Comparison of ENCODE assay signal across 23 mouse cellular contexts in genomic region chr19:18034225-18034624, GRCm38 (mm10).
A peak's percentile ranks its signal among the peaks of the same experiment; 100 is the strongest.
DNase-seq lines count a peak whose midpoint lies in the region; ATAC-seq and TF ChIP-seq lines count a peak whose summit lies in the region.
"Had no signal": no experiment of that assay in that cellular context is flagged by ENCODE, and none has a peak within 500 bp of the region (broad histone marks: within the 10 kb centered on the region; RNA-seq: fewer than 3 reads in every experiment).

No protein-coding gene starts in this region.

- H3K9me3 ChIP-seq in kidney, embryonic 14.5 days (ENCODE audit: control insufficient read depth, low read length) = no peaks in the 10 kb centered on the region
- no peaks in the 10 kb centered on the region for H3K9me3 ChIP-seq in kidney, postnatal 0 days (replicated peaks; ENCODE audit: low read length)
- H3K9me3 ChIP-seq in kidney, embryonic 15.5 days (replicated peaks) = no peaks in the 10 kb centered on the region
- H3K9me3 ChIP-seq in lung, embryonic 14.5 days (ENCODE audit: low read depth, low read length) = no peaks in the 10 kb centered on the region
- H3K9me3 ChIP-seq: embryonic facial prominence, embryonic 13.5 days; embryonic facial prominence, embryonic 15.5 days; forebrain, embryonic 10.5 days; forebrain, embryonic 12.5 days had no signal

- no peaks in the 10 kb centered on the region for H3K4me1 ChIP-seq in kidney, embryonic 14.5 days (ENCODE audit: control insufficient read depth, insufficient read depth, low read length)
- no peaks in the 10 kb centered on the region for H3K4me1 ChIP-seq in kidney, postnatal 0 days (replicated peaks; ENCODE audit: insufficient read depth, low read length)
- no peaks in the 10 kb centered on the region for H3K4me1 ChIP-seq in kidney, embryonic 15.5 days
- no peaks in the 10 kb centered on the region for H3K4me1 ChIP-seq in lung, embryonic 14.5 days (ENCODE audit: insufficient read depth)
- H3K4me1 ChIP-seq: embryonic facial prominence, embryonic 13.5 days; embryonic facial prominence, embryonic 15.5 days; forebrain, embryonic 10.5 days; forebrain, embryonic 12.5 days had no signal

- H3K9ac ChIP-seq in kidney, embryonic 14.5 days (ENCODE audit: low read depth, low read length) = no peak overlapping the region
- H3K9ac ChIP-seq in kidney, postnatal 0 days (ENCODE audit: low read depth, low read length) = no peak overlapping the region
- H3K9ac ChIP-seq in kidney, embryonic 15.5 days = no peak overlapping the region
- H3K9ac ChIP-seq in lung, embryonic 14.5 days = no peak overlapping the region
- H3K9ac ChIP-seq: embryonic facial prominence, embryonic 13.5 days; embryonic facial prominence, embryonic 15.5 days; forebrain, embryonic 12.5 days had no signal

- ATAC-seq in kidney, embryonic 14.5 days (ENCODE audit: low FRiP score, low TSS enrichment) = peak; percentile 57; the same call in 1 of the 2 replicates
- no peak for ATAC-seq in kidney, postnatal 0 days (replicated peaks; ENCODE audit: low FRiP score, low read depth)
- no peak for ATAC-seq in kidney, embryonic 15.5 days (replicated peaks; ENCODE audit: low FRiP score)
- no peak for ATAC-seq in lung, embryonic 14.5 days (ENCODE audit: insufficient read depth)
- ATAC-seq: forebrain, embryonic 14.5 days; forebrain, embryonic 16.5 days had no signal

- TF ChIP-seq CTCF in kidney, postnatal 0 days (IDR thresholded peaks at IDR 0.05; ENCODE audit: low read depth) = no peak
- TF ChIP-seq CTCF in lung, embryonic 14.5 days (IDR thresholded peaks at IDR 0.05; ENCODE audit: low read depth) = no peak

- no peak overlapping the region for H3K4me3 ChIP-seq in kidney, embryonic 14.5 days (ENCODE audit: low read length)
- no peak overlapping the region for H3K4me3 ChIP-seq in kidney, postnatal 0 days (replicated peaks; ENCODE audit: low read depth, low read length)
- no peak overlapping the region for H3K4me3 ChIP-seq in kidney, embryonic 15.5 days (replicated peaks)
- H3K4me3 ChIP-seq in lung, embryonic 14.5 days (ENCODE audit: low read depth, low read length) = no peak overlapping the region
- H3K4me3 ChIP-seq: embryonic facial prominence, embryonic 13.5 days; embryonic facial prominence, embryonic 15.5 days; erythroblast, embryonic 14.5 days; forebrain, embryonic 10.5 days; forebrain, embryonic 12.5 days had no signal

- no peaks in the 10 kb centered on the region for H3K27me3 ChIP-seq in kidney, embryonic 14.5 days (ENCODE audit: control insufficient read depth, insufficient read depth, low read length)
- no peaks in the 10 kb centered on the region for H3K27me3 ChIP-seq in kidney, postnatal 0 days (ENCODE audit: insufficient read depth, low read length)
- no peaks in the 10 kb centered on the region for H3K27me3 ChIP-seq in kidney, embryonic 15.5 days
- no peaks in the 10 kb centered on the region for H3K27me3 ChIP-seq in lung, embryonic 14.5 days (ENCODE audit: insufficient read depth, low read length)
- H3K27me3 ChIP-seq: embryonic facial prominence, embryonic 13.5 days; embryonic facial prominence, embryonic 15.5 days; forebrain, embryonic 12.5 days had no signal

- WGBS in kidney, embryonic 14.5 days = 3% methylated on average over 1 of the region's 1 CpGs
- WGBS in kidney, postnatal 0 days = 3% methylated on average over 1 of the region's 1 CpGs
- 16% methylated on average over 1 of the region's 1 CpGs for WGBS in kidney, embryonic 15.5 days
- WGBS in lung, embryonic 14.5 days = 6% methylated on average over 1 of the region's 1 CpGs

- no peak overlapping the region for H3K27ac ChIP-seq in kidney, embryonic 14.5 days (ENCODE audit: low read depth, low read length)
- no peak overlapping the region for H3K27ac ChIP-seq in kidney, postnatal 0 days
- no peak overlapping the region for H3K27ac ChIP-seq in kidney, embryonic 15.5 days
- no peak overlapping the region for H3K27ac ChIP-seq in lung, embryonic 14.5 days (ENCODE audit: low read depth)
- H3K27ac ChIP-seq: embryonic facial prominence, embryonic 13.5 days; embryonic facial prominence, embryonic 15.5 days; forebrain, embryonic 10.5 days; forebrain, embryonic 12.5 days had no signal

- no peaks in the 10 kb centered on the region for H3K36me3 ChIP-seq in kidney, embryonic 14.5 days (ENCODE audit: control insufficient read depth, insufficient read depth, low read length)
- H3K36me3 ChIP-seq in kidney, postnatal 0 days (ENCODE audit: insufficient read depth, low read length) = no peaks in the 10 kb centered on the region
- no peaks in the 10 kb centered on the region for H3K36me3 ChIP-seq in kidney, embryonic 15.5 days
- no peaks in the 10 kb centered on the region for H3K36me3 ChIP-seq in lung, embryonic 14.5 days (ENCODE audit: insufficient read depth)
- H3K36me3 ChIP-seq: embryonic facial prominence, embryonic 13.5 days; embryonic facial prominence, embryonic 15.5 days; forebrain, embryonic 10.5 days; forebrain, embryonic 12.5 days had no signal

- H3K4me2 ChIP-seq in kidney, embryonic 14.5 days (replicated peaks; ENCODE audit: low read depth, low read length) = no peak overlapping the region
- H3K4me2 ChIP-seq in kidney, postnatal 0 days (ENCODE audit: low read length) = no peak overlapping the region
- H3K4me2 ChIP-seq in kidney, embryonic 15.5 days = no peak overlapping the region
- H3K4me2 ChIP-seq in lung, embryonic 14.5 days = no peak overlapping the region
- H3K4me2 ChIP-seq: embryonic facial prominence, embryonic 13.5 days; embryonic facial prominence, embryonic 15.5 days; forebrain, embryonic 12.5 days had no signal

- DNase-seq in adrenal gland, adult 8-10 months = peak; percentile 9
- no peak for DNase-seq in adrenal gland, adult 18-20 months (ENCODE audit: low spot score in 2 of 2)
- no peak for DNase-seq in kidney, postnatal 25 days
- peak; percentile 65 for DNase-seq in kidney, postnatal 0 days (ENCODE audit: low spot score)
- DNase-seq in lung, embryonic 14.5 days = peak; percentile 14
- DNase-seq in lung, postnatal 10 days = no peak
- DNase-seq: adrenal gland, postnatal 25 days; cerebellum, adult 11 months; cerebellum, adult 18-20 months; cerebellum, adult 8-10 months; cerebellum, adult 9-11 months; cerebellum, postnatal 14 days; cerebellum, postnatal 36 days; embryo, embryonic 11 days had no signal

Comparison
In these comparisons a context has a peak if more than half of its experiments do, and no peak if none do; other contexts are left out.
1. DNase-seq: peak in adrenal gland, adult 8-10 months (single experiment), kidney, postnatal 0 days (single experiment) and lung, embryonic 14.5 days (single experiment); none in adrenal gland, adult 18-20 months (0 of 2), kidney, postnatal 25 days (0 of 2) and lung, postnatal 10 days (single experiment).